In genomic region chr5:31137658-31138057, GRCm38 (mm10) we compare ENCODE assay signal across 8 mouse cellular contexts. TPM values are rescaled to one million over a fixed set of nuclear protein-coding genes. Genes with fewer than 3 reads are reported as not detected.
A peak's percentile ranks its signal among the peaks of the same experiment; 100 is the strongest.
DNase-seq lines count a peak whose midpoint lies in the region; ATAC-seq and TF ChIP-seq lines count a peak whose summit lies in the region.
"Had no signal": no experiment of that assay in that cellular context is flagged by ENCODE, and none has a peak within 500 bp of the region (broad histone marks: within the 10 kb centered on the region; RNA-seq: fewer than 3 reads in every experiment).

No protein-coding gene starts in this region.

- TF ChIP-seq CTCF in lung, embryonic 14.5 days (IDR thresholded peaks at IDR 0.05; ENCODE audit: low read depth), result no peak
- no peak for TF ChIP-seq CTCF in stomach, postnatal 0 days (IDR thresholded peaks at IDR 0.05; ENCODE audit: low read depth)
- no peak for TF ChIP-seq CTCF in cerebellum, adult 2 months (IDR thresholded peaks at IDR 0.05; ENCODE audit: borderline replicate concordance, insufficient read depth, low read depth, low read length)

- H3K4me2 ChIP-seq in lung, embryonic 14.5 days, result peak overlapping the region; percentile 42; the same call in 1 of the 2 replicates
- peak overlapping the region; percentile 52 for H3K4me2 ChIP-seq in forebrain, embryonic 13.5 days
- H3K4me2 ChIP-seq in limb, embryonic 13.5 days (replicated peaks), result peak overlapping the region; percentile 53
- 0 out of 2 replicates have a peak overlapping the region, but pooled peaks have one; percentile 25 for H3K4me2 ChIP-seq in stomach, postnatal 0 days (replicated peaks; ENCODE audit: low read depth)

- H3K27ac ChIP-seq in lung, embryonic 14.5 days (ENCODE audit: low read depth), result no peak overlapping the region
- H3K27ac ChIP-seq in forebrain, embryonic 13.5 days, result no peak overlapping the region
- H3K27ac ChIP-seq in limb, embryonic 13.5 days, result no peak overlapping the region
- H3K27ac ChIP-seq in stomach, postnatal 0 days (replicated peaks), result no peak overlapping the region
- no peak overlapping the region for H3K27ac ChIP-seq in cerebellum, adult 2 months (ENCODE audit: insufficient read depth, low read length)
- H3K27ac ChIP-seq: macrophage had no signal

- no peak for TF ChIP-seq POLR2A in cerebellum, adult 2 months (IDR thresholded peaks at IDR 0.05; ENCODE audit: borderline replicate concordance, insufficient read depth, low read length)

- no peak overlapping the region for H3K9ac ChIP-seq in lung, embryonic 14.5 days
- no peak overlapping the region for H3K9ac ChIP-seq in forebrain, embryonic 13.5 days
- H3K9ac ChIP-seq in limb, embryonic 13.5 days, result no peak overlapping the region
- no peak overlapping the region for H3K9ac ChIP-seq in stomach, postnatal 0 days (ENCODE audit: low read length)

- TF ChIP-seq EP300 in stomach, postnatal 0 days (optimal IDR thresholded peaks at IDR 0.05), result no peak

- H3K27me3 ChIP-seq in lung, embryonic 14.5 days (ENCODE audit: insufficient read depth, low read length), result peaks cover 60% of the 10 kb centered on the region
- H3K27me3 ChIP-seq in forebrain, embryonic 13.5 days, result peaks cover 69% of the 10 kb centered on the region
- H3K27me3 ChIP-seq in limb, embryonic 13.5 days, result peaks cover 71% of the 10 kb centered on the region
- peaks cover 9% of the 10 kb centered on the region for H3K27me3 ChIP-seq in stomach, postnatal 0 days (ENCODE audit: control insufficient read depth, insufficient read depth, low read length)
- peaks cover 7% of the 10 kb centered on the region; the same call in 1 of the 2 replicates for H3K27me3 ChIP-seq in cerebellum, adult 2 months (ENCODE audit: control insufficient read depth, insufficient read depth, low read length)

- H3K9me3 ChIP-seq in lung, embryonic 14.5 days (ENCODE audit: low read depth, low read length), result no peaks in the 10 kb centered on the region
- H3K9me3 ChIP-seq in forebrain, embryonic 13.5 days (replicated peaks), result no peaks in the 10 kb centered on the region
- no peaks in the 10 kb centered on the region for H3K9me3 ChIP-seq in limb, embryonic 13.5 days
- H3K9me3 ChIP-seq in stomach, postnatal 0 days (ENCODE audit: control insufficient read depth, low read length), result no peaks in the 10 kb centered on the region

- H3K4me3 ChIP-seq in lung, embryonic 14.5 days (ENCODE audit: low read depth, low read length), result peak overlapping the region; percentile 14; the same call in 1 of the 2 replicates
- peak overlapping the region; percentile 27 for H3K4me3 ChIP-seq in forebrain, embryonic 13.5 days
- peak overlapping the region; percentile 26 for H3K4me3 ChIP-seq in limb, embryonic 13.5 days
- no peak overlapping the region for H3K4me3 ChIP-seq in stomach, postnatal 0 days (ENCODE audit: low read depth, low read length)
- H3K4me3 ChIP-seq in cerebellum, adult 2 months (replicated peaks; ENCODE audit: insufficient read depth, low read depth, low read length), result no peak overlapping the region

- 2% methylated on average over 13 of the region's 13 CpGs for WGBS in lung, embryonic 14.5 days
- under 1% methylated on average over 13 of the region's 13 CpGs for WGBS in forebrain, embryonic 13.5 days
- 2% methylated on average over 13 of the region's 13 CpGs for WGBS in limb, embryonic 13.5 days
- 2% methylated on average over 13 of the region's 13 CpGs for WGBS in stomach, postnatal 0 days
- 1% methylated on average over 13 of the region's 13 CpGs for WGBS in cerebellum, adult 2 months

- ATAC-seq in lung, embryonic 14.5 days (ENCODE audit: insufficient read depth), result no peak
- no peak for ATAC-seq in forebrain, embryonic 13.5 days
- no peak for ATAC-seq in limb, embryonic 13.5 days (ENCODE audit: low FRiP score, low read depth)
- ATAC-seq in stomach, postnatal 0 days (ENCODE audit: low FRiP score, low TSS enrichment), result no peak

- no peak for DNase-seq in lung, embryonic 14.5 days
- no peak for DNase-seq in lung, postnatal 10 days
- DNase-seq in stomach, postnatal 0 days (ENCODE audit: low spot score), result no peak
- DNase-seq in cerebellum, adult 2 months, result no peak
- DNase-seq in spleen, postnatal 4 days (ENCODE audit: low spot score in 2 of 2), result no peak

- no peaks in the 10 kb centered on the region for H3K4me1 ChIP-seq in lung, embryonic 14.5 days (ENCODE audit: insufficient read depth)
- peaks cover 20% of the 10 kb centered on the region for H3K4me1 ChIP-seq in forebrain, embryonic 13.5 days
- peaks cover 24% of the 10 kb centered on the region for H3K4me1 ChIP-seq in limb, embryonic 13.5 days
- H3K4me1 ChIP-seq in stomach, postnatal 0 days (replicated peaks; ENCODE audit: control insufficient read depth, insufficient read depth), result no peaks in the 10 kb centered on the region
- no peaks in the 10 kb centered on the region for H3K4me1 ChIP-seq in cerebellum, adult 2 months (ENCODE audit: control insufficient read depth, insufficient read depth, low read length)

- 0 out of 2 replicates have a peak, but pooled peaks cover 5% of the 10 kb centered on the region for H3K36me3 ChIP-seq in lung, embryonic 14.5 days (ENCODE audit: insufficient read depth)
- peaks cover 11% of the 10 kb centered on the region for H3K36me3 ChIP-seq in forebrain, embryonic 13.5 days (ENCODE audit: poor library complexity, severe bottlenecking)
- peaks cover 14% of the 10 kb centered on the region for H3K36me3 ChIP-seq in limb, embryonic 13.5 days
- no peaks in the 10 kb centered on the region for H3K36me3 ChIP-seq in stomach, postnatal 0 days (ENCODE audit: control insufficient read depth, insufficient read depth, low read length)

RNA-seq across cellular contexts. Expression of gene Ucn, which starts 1.0 kb away (rescaled TPM):
- polyA plus RNA-seq in lung, embryonic 14.5 days (2014; fragmentation: Nextera tagmentation; extraction: Ambion mirVana), result not detected in 2 replicates
- polyA plus RNA-seq in forebrain, embryonic 13.5 days (2015; fragmentation: Nextera tagmentation; extraction: Ambion mirVana), result not detected in 2 replicates
- polyA plus RNA-seq in limb, embryonic 13.5 days (2015; fragmentation: Nextera tagmentation; extraction: Ambion mirVana), result not detected in 2 replicates
- not detected in 2 replicates for polyA plus RNA-seq in stomach, postnatal 0 days (2015; fragmentation: Nextera tagmentation; extraction: Ambion mirVana)
- polyA plus RNA-seq in cerebellum, adult 2 months (2012; rRNA removed), result 1.2 TPM in 1 of 2 replicates, not detected in the other
- polyA plus RNA-seq: macrophage had no signal

RNA-seq across cellular contexts. Expression of gene Mpv17, which starts 16.4 kb away (rescaled TPM):
- polyA plus RNA-seq in lung, embryonic 14.5 days (2014; fragmentation: Nextera tagmentation; extraction: Ambion mirVana), result 55.3 and 58.3 TPM in 2 replicates
- 56.7 and 57.1 TPM in 2 replicates for polyA plus RNA-seq in forebrain, embryonic 13.5 days (2015; fragmentation: Nextera tagmentation; extraction: Ambion mirVana)
- polyA plus RNA-seq in limb, embryonic 13.5 days (2015; fragmentation: Nextera tagmentation; extraction: Ambion mirVana), result 68.7 and 69.4 TPM in 2 replicates
- 29.4 and 29.6 TPM in 2 replicates for polyA plus RNA-seq in stomach, postnatal 0 days (2015; fragmentation: Nextera tagmentation; extraction: Ambion mirVana)
- polyA plus RNA-seq in cerebellum, adult 2 months (2012; rRNA removed), result 91.1 and 91.7 TPM in 2 replicates

RNA-seq across cellular contexts. Expression of gene Trim54, which starts 21.1 kb away (rescaled TPM):
- polyA plus RNA-seq in lung, embryonic 14.5 days (2014; fragmentation: Nextera tagmentation; extraction: Ambion mirVana), result 0.30 TPM in 1 of 2 replicates, not detected in the other
- polyA plus RNA-seq in forebrain, embryonic 13.5 days (2015; fragmentation: Nextera tagmentation; extraction: Ambion mirVana), result not detected in 2 replicates
- 7.2 and 8.1 TPM in 2 replicates for polyA plus RNA-seq in limb, embryonic 13.5 days (2015; fragmentation: Nextera tagmentation; extraction: Ambion mirVana)
- polyA plus RNA-seq in stomach, postnatal 0 days (2015; fragmentation: Nextera tagmentation; extraction: Ambion mirVana), result 0.06 TPM in 1 of 2 replicates, not detected in the other
- polyA plus RNA-seq in cerebellum, adult 2 months (2012; rRNA removed), result not detected in 2 replicates
- polyA plus RNA-seq: macrophage had no signal

RNA-seq across cellular contexts. Expression of gene Slc30a3, which starts 29.6 kb away (rescaled TPM):
- polyA plus RNA-seq in lung, embryonic 14.5 days (2014; fragmentation: Nextera tagmentation; extraction: Ambion mirVana), result 0.38 TPM in 1 of 2 replicates, not detected in the other
- polyA plus RNA-seq in forebrain, embryonic 13.5 days (2015; fragmentation: Nextera tagmentation; extraction: Ambion mirVana), result 1.7 and 1.8 TPM in 2 replicates
- polyA plus RNA-seq in limb, embryonic 13.5 days (2015; fragmentation: Nextera tagmentation; extraction: Ambion mirVana), result 0.38 and 0.57 TPM in 2 replicates
- polyA plus RNA-seq in stomach, postnatal 0 days (2015; fragmentation: Nextera tagmentation; extraction: Ambion mirVana), result 0.11 TPM in 1 of 2 replicates, not detected in the other
- polyA plus RNA-seq in cerebellum, adult 2 months (2012; rRNA removed), result 19.7 and 23.5 TPM in 2 replicates
- polyA plus RNA-seq: macrophage had no signal

RNA-seq across cellular contexts. Expression of gene Dnajc5g, which starts 31.6 kb away (rescaled TPM):
- polyA plus RNA-seq in lung, embryonic 14.5 days (2014; fragmentation: Nextera tagmentation; extraction: Ambion mirVana), result not detected in 2 replicates
- not detected in 2 replicates for polyA plus RNA-seq in forebrain, embryonic 13.5 days (2015; fragmentation: Nextera tagmentation; extraction: Ambion mirVana)
- not detected in 2 replicates for polyA plus RNA-seq in limb, embryonic 13.5 days (2015; fragmentation: Nextera tagmentation; extraction: Ambion mirVana)
- polyA plus RNA-seq in stomach, postnatal 0 days (2015; fragmentation: Nextera tagmentation; extraction: Ambion mirVana), result not detected in 2 replicates
- polyA plus RNA-seq in cerebellum, adult 2 months (2012; rRNA removed), result not detected in 2 replicates
- polyA plus RNA-seq: macrophage had no signal

Comparison
In these comparisons a context has a peak if more than half of its experiments do, and no peak if none do; other contexts are left out.
1. H3K4me3 ChIP-seq: peak in lung, embryonic 14.5 days (single experiment), forebrain, embryonic 13.5 days (single experiment) and limb, embryonic 13.5 days (single experiment); none in stomach, postnatal 0 days (single experiment) and cerebellum, adult 2 months (single experiment).
2. Peak in every context shown above with its lines, with median percentiles within 50 percentile points of each other: H3K4me2 ChIP-seq.